Mouse (Mus musculus): ENCODE data around the gene Reg1. TPM values are rescaled to one million over a fixed set of nuclear protein-coding genes. Genes with fewer than 3 reads are reported as not detected.

The Reg1 gene
- polyA plus RNA-seq, 1 experiment, result 30.8 TPM

DNA sequence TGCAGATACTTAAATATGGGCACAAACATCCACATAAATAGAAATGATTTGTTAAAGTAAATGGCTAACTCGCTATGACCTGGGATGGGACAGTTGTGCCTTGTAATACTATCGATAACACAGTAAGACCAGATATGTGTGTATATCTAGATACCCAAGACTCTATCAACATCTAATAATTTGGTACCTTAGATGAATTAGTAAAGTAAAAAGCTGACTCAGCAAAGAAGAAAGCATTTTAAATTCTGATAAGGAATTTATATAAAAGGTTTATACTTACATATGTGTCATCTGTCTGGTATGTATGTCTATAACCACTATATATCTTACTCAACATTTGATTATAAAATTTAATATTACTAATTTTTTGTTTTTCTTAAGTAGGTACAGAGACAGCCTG lies 30.3 kb downstream of the Reg1 start:
- Histone ChIP-seq H3K27me3 (ENCODE audit: control insufficient read depth, insufficient read depth, low read length) (no peaks in the 10 kb centered on the region), H3K4me3 (ENCODE audit: low read depth, low read length) (no peak overlapping the region), H3K4me1 (ENCODE audit: control insufficient read depth, insufficient read depth, insufficient read length, low read length) (peaks cover 2% of the 10 kb centered on the region; the same call in 1 of the 2 replicates), H3K27ac (ENCODE audit: insufficient read depth, low read depth, low read length) (no peak overlapping the region), H3K36me3 (ENCODE audit: control insufficient read depth, insufficient read depth, low read length) (peaks cover 3% of the 10 kb centered on the region; the same call in 1 of the 2 replicates)
- TF ChIP-seq POLR2A (IDR thresholded peaks at IDR 0.05; ENCODE audit: low read depth, low read length) (no peak), CTCF (IDR thresholded peaks at IDR 0.05; ENCODE audit: extremely low read depth, insufficient read length, insufficient replicate concordance, low read depth, low read length) (no peak)
- WGBS, result 96% methylated on average over 2 of the region's 2 CpGs

DNA sequence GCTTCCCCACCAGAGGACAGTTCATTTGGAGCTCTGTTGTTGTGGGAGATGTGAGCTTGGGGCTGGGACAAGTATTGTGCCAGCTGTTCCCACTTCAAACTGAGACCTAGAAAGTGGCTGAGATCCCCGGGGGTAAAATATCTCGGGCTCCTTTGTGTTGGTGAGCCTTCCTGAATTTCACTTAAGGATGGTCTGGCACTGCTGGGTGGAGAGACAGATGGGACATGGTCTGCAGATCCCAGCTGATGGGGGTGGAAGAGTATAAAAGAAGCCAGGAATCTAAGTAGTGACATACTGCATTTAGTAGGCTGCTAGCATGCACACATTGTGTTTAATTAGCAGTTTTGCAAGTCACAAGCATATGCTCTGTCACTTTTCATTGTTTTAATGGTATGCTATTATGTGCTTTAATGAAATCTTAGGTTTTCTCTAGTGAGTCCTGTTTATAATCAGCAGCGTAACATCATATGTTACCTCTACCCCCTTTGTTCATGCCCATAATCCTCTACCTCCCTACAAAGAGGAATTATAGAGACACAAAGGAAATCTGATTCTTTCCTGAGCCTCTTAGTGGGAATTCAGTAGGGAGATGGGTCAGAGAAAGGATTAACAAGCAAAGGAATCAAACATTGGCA lies 37.8 kb downstream of the Reg1 start:
- TF ChIP-seq POLR2A (IDR thresholded peaks at IDR 0.05; ENCODE audit: low read depth, low read length) (no peak), CTCF (IDR thresholded peaks at IDR 0.05; ENCODE audit: extremely low read depth, insufficient read length, insufficient replicate concordance, low read depth, low read length) (no peak)
- H3K36me3 ChIP-seq (ENCODE audit: control insufficient read depth, insufficient read depth, low read length), result no peaks in the 10 kb centered on the region
- no peak overlapping the region for H3K4me3 ChIP-seq (ENCODE audit: low read depth, low read length)
- H3K4me1 ChIP-seq (ENCODE audit: control insufficient read depth, insufficient read depth, insufficient read length, low read length), result no peaks in the 10 kb centered on the region; the same call in 1 of the 2 replicates
- no peaks in the 10 kb centered on the region for H3K27me3 ChIP-seq (ENCODE audit: control insufficient read depth, insufficient read depth, low read length)
- 57% methylated on average over 3 of the region's 3 CpGs for WGBS
- H3K27ac ChIP-seq (ENCODE audit: insufficient read depth, low read depth, low read length), result no peak overlapping the region

DNA sequence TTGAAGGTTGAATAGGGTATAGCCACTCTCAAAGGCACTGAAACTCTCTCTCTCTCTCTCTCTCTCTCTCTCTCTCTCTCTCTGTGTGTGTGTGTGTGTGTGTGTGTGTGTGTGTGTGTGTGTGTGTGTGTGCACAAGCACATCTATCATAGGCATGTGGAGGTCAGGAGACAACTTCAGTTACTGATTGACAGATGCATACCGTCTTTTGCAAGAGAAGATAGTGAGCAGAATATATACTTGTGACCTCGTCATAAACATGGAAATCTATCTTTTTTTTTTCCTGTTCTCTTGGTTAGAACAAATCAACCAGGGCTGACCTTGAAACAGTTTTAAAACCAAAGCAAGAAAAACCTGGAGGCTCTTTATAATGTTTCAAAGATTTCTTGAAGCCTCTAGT lies 39.8 kb downstream of the Reg1 start:
- TF ChIP-seq POLR2A (IDR thresholded peaks at IDR 0.05; ENCODE audit: low read depth, low read length) (no peak), CTCF (IDR thresholded peaks at IDR 0.05; ENCODE audit: extremely low read depth, insufficient read length, insufficient replicate concordance, low read depth, low read length) (no peak)
- 27% methylated on average over 2 of the region's 2 CpGs for WGBS
- H3K4me1 ChIP-seq (ENCODE audit: control insufficient read depth, insufficient read depth, insufficient read length, low read length), result peaks cover 1% of the 10 kb centered on the region; the same call in 1 of the 2 replicates
- H3K36me3 ChIP-seq (ENCODE audit: control insufficient read depth, insufficient read depth, low read length), result no peaks in the 10 kb centered on the region; the same call in 1 of the 2 replicates
- no peak overlapping the region for H3K4me3 ChIP-seq (ENCODE audit: low read depth, low read length)
- H3K27ac ChIP-seq (ENCODE audit: insufficient read depth, low read depth, low read length), result no peak overlapping the region
- no peaks in the 10 kb centered on the region for H3K27me3 ChIP-seq (ENCODE audit: control insufficient read depth, insufficient read depth, low read length)

DNA sequence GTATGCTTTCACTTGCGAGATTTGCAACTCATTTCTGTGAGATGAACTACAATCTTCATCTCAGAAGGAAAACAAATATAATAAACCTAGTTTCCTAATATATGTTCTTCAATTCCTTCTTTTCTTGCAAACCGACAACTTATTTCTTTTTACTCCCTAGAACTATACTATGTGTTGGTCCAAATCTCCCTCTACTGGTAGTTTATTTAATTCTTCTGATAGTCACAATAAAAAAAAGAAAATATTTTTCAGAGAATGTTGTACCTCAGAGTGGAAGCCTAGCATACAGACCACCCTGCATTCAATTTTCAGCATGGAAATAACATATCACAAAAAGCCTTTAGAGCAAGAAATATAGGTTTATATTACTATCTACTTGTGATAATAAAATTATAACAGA lies 40.8 kb downstream of the Reg1 start:
- H3K4me1 ChIP-seq (ENCODE audit: control insufficient read depth, insufficient read depth, insufficient read length, low read length), result peaks cover 2% of the 10 kb centered on the region; the same call in 1 of the 2 replicates
- no peak for TF ChIP-seq CTCF (IDR thresholded peaks at IDR 0.05; ENCODE audit: extremely low read depth, insufficient read length, insufficient replicate concordance, low read depth, low read length)
- TF ChIP-seq POLR2A (IDR thresholded peaks at IDR 0.05; ENCODE audit: low read depth, low read length), result no peak
- no peaks in the 10 kb centered on the region for H3K27me3 ChIP-seq (ENCODE audit: control insufficient read depth, insufficient read depth, low read length)
- WGBS, result 64% methylated on average over 2 of the region's 2 CpGs
- H3K36me3 ChIP-seq (ENCODE audit: control insufficient read depth, insufficient read depth, low read length), result no peaks in the 10 kb centered on the region; the same call in 1 of the 2 replicates
- H3K4me3 ChIP-seq (ENCODE audit: low read depth, low read length), result no peak overlapping the region
- H3K27ac ChIP-seq (ENCODE audit: insufficient read depth, low read depth, low read length), result no peak overlapping the region

DNA sequence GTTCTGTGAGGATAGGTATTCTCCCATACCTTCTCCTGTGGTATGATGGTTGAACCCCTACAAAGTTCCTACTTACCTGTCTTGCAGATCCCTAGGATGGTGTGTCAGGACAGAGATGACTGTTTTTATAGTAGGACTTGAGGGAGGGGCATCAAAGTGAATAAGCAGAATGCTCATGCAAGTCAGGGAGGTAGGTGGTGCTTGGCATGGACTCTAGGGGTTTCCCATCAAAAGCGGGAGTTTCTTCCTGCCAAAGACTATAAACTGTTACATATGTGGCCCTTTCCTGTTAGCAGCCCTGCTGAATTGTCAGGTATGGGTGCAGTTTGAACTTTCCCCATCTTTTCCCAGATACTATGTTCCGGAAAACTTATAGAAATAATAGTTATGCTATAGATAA lies 46.3 kb downstream of the Reg1 start, which contains the start of gene Reg3g:
Gene Reg3g, minus strand, starts transcription at position 101 of the 400 bp plus-strand sequence.
- H3K27me3 ChIP-seq (ENCODE audit: control insufficient read depth, insufficient read depth, low read length), result no peaks in the 10 kb centered on the region
- H3K36me3 ChIP-seq (ENCODE audit: control insufficient read depth, insufficient read depth, low read length), result no peaks in the 10 kb centered on the region; the same call in 1 of the 2 replicates
- peak within 1 kb of the TSS; percentile 70 for H3K27ac ChIP-seq (ENCODE audit: insufficient read depth, low read depth, low read length)
- WGBS, result 22% methylated on average over 2 of the region's 2 CpGs
- TF ChIP-seq CTCF (IDR thresholded peaks at IDR 0.05; ENCODE audit: extremely low read depth, insufficient read length, insufficient replicate concordance, low read depth, low read length) (no peak), POLR2A (IDR thresholded peaks at IDR 0.05; ENCODE audit: low read depth, low read length) (no peak)
- peaks cover 5% of the 10 kb centered on the region; the same call in 1 of the 2 replicates for H3K4me1 ChIP-seq (ENCODE audit: control insufficient read depth, insufficient read depth, insufficient read length, low read length)
- H3K4me3 ChIP-seq (ENCODE audit: low read depth, low read length), result no peak within 1 kb of the TSS; the same call in 1 of the 2 replicates

DNA sequence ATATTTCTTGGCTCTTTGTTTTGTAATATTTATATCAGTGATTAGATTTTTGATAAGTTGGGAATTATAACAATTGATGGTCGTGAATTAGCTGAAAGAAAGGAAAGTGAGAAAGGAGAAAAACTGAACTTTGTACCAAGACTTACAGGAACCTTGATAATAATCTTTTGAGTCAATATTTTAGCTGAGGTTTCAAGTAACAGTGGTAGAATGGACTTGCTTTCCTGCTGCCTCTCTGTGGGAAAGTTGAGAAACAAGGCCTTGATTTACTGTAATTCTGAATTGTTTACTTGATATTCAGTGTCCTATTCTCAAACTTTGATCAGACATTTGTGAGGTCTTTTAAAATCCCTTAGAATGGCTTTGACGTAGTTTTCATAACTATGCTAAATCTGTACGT lies 46.8 kb downstream of the Reg1 start:
- no peak overlapping the region for H3K4me3 ChIP-seq (ENCODE audit: low read depth, low read length)
- H3K4me1 ChIP-seq (ENCODE audit: control insufficient read depth, insufficient read depth, insufficient read length, low read length), result peaks cover 5% of the 10 kb centered on the region; the same call in 1 of the 2 replicates
- no peak overlapping the region for H3K27ac ChIP-seq (ENCODE audit: insufficient read depth, low read depth, low read length)
- H3K27me3 ChIP-seq (ENCODE audit: control insufficient read depth, insufficient read depth, low read length), result no peaks in the 10 kb centered on the region
- no peaks in the 10 kb centered on the region; the same call in 1 of the 2 replicates for H3K36me3 ChIP-seq (ENCODE audit: control insufficient read depth, insufficient read depth, low read length)
- no peak for TF ChIP-seq CTCF (IDR thresholded peaks at IDR 0.05; ENCODE audit: extremely low read depth, insufficient read length, insufficient replicate concordance, low read depth, low read length)
- TF ChIP-seq POLR2A (IDR thresholded peaks at IDR 0.05; ENCODE audit: low read depth, low read length), result no peak
- 26% methylated on average over 3 of the region's 3 CpGs for WGBS

Other genes with a start within 250 kb of the Reg1 start
- gene Reg3b, start 52.1 kb upstream of the Reg1 start, polyA plus RNA-seq (2012; rRNA removed), result 621 and 3,428 TPM in 2 replicates
- gene Reg3d, start 43.8 kb upstream of the Reg1 start, polyA plus RNA-seq (2012; rRNA removed), result 67.1 TPM in 1 of 2 replicates, not detected in the other
- 41.2 and 67.5 TPM in 2 replicates for gene Reg3a, start 42.0 kb upstream of the Reg1 start, polyA plus RNA-seq (2012; rRNA removed)
- gene Reg2, start 27.1 kb upstream of the Reg1 start, polyA plus RNA-seq (2012; rRNA removed), result 1.5 and 856 TPM in 2 replicates
- 394 and 1,292 TPM in 2 replicates for gene Reg3g, start 46.2 kb downstream of the Reg1 start, polyA plus RNA-seq (2012; rRNA removed)